15 mouse cellular contexts compared by ENCODE assay signal in the genomic region with DNA sequence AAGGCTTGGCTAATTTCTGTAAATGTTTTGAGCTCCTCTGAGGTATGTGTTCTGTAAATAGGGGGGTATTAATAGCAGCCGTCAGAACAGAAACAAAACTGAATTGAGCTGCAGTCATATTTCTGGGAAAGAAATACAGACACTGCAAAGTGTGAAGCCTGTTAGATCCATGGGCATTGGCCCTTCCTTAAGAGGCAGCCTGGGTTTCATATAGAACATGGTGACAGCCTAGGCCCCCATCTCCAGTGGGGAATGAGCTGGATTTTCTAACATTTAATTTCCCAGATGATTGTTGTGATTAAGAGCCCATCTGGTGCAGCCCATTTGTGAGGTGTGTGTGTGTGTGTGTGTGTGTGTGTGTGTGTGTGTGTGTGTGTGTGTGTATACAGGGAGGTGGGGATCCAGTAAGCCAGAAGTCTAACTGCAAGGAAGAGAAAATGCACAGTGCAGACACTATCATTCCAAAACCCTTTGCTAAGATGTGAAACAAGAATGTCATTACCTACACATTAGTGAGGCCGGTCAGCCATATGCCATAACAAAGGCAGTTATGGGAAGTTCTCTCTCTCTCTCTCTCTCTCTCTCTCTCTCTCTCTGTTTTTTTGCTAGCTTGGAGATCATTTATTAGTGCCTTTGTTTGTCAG.
DNase-seq lines count a peak whose midpoint lies in the region; ATAC-seq and TF ChIP-seq lines count a peak whose summit lies in the region.
"Had no signal": no experiment of that assay in that cellular context is flagged by ENCODE, and none has a peak within 500 bp of the region (broad histone marks: within the 10 kb centered on the region; RNA-seq: fewer than 3 reads in every experiment).

No protein-coding gene starts in this region.

- H3K9me3 ChIP-seq in lung, postnatal 0 days (ENCODE audit: low read length) = no peaks in the 10 kb centered on the region
- H3K9me3 ChIP-seq in embryonic facial prominence, embryonic 14.5 days (ENCODE audit: control insufficient read depth, low read length) = no peaks in the 10 kb centered on the region
- H3K9me3 ChIP-seq in hindbrain, embryonic 15.5 days = no peaks in the 10 kb centered on the region
- no peaks in the 10 kb centered on the region for H3K9me3 ChIP-seq in neural tube, embryonic 13.5 days
- H3K9me3 ChIP-seq: intestine, embryonic 15.5 days; liver, embryonic 15.5 days had no signal

- no peak for TF ChIP-seq CTCF in lung, postnatal 0 days (IDR thresholded peaks at IDR 0.05)
- TF ChIP-seq CTCF in lung, adult 2 months (IDR thresholded peaks at IDR 0.05; ENCODE audit: insufficient read depth, low read length) = no peak

- no peak for ATAC-seq in lung, postnatal 0 days
- no peak for ATAC-seq in embryonic facial prominence, embryonic 14.5 days (ENCODE audit: low read depth)
- no peak for ATAC-seq in hindbrain, embryonic 15.5 days (ENCODE audit: low FRiP score, low read depth)
- ATAC-seq in neural tube, embryonic 13.5 days (ENCODE audit: low read depth) = peak; percentile 74
- ATAC-seq: CD4-positive, CD25-positive, alpha-beta regulatory T cell, adult 4 months; intestine, embryonic 15.5 days had no signal

- no peaks in the 10 kb centered on the region for H3K4me1 ChIP-seq in lung, postnatal 0 days (ENCODE audit: insufficient read depth, low read depth, low read length)
- peaks cover 2% of the 10 kb centered on the region for H3K4me1 ChIP-seq in lung, adult 2 months (ENCODE audit: control insufficient read depth, insufficient read depth, low read length)
- H3K4me1 ChIP-seq in embryonic facial prominence, embryonic 14.5 days (ENCODE audit: control insufficient read depth, insufficient read depth, low read length) = peaks cover 12% of the 10 kb centered on the region
- peaks cover 20% of the 10 kb centered on the region for H3K4me1 ChIP-seq in hindbrain, embryonic 15.5 days (replicated peaks)
- peaks cover 27% of the 10 kb centered on the region for H3K4me1 ChIP-seq in neural tube, embryonic 13.5 days (replicated peaks)
- H3K4me1 ChIP-seq: intestine, embryonic 15.5 days; liver, embryonic 15.5 days had no signal

- H3K4me3 ChIP-seq in lung, postnatal 0 days (ENCODE audit: low read depth, low read length) = no peak overlapping the region
- no peak overlapping the region for H3K4me3 ChIP-seq in lung, adult 2 months (replicated peaks; ENCODE audit: extremely low read depth, low read depth, low read length)
- H3K4me3 ChIP-seq in embryonic facial prominence, embryonic 14.5 days (ENCODE audit: low read depth, low read length) = no peak overlapping the region
- H3K4me3 ChIP-seq in hindbrain, embryonic 15.5 days = no peak overlapping the region
- H3K4me3 ChIP-seq in neural tube, embryonic 13.5 days = no peak overlapping the region
- H3K4me3 ChIP-seq: heart, adult 2 months; intestine, embryonic 15.5 days; layer of hippocampus, adult 2 months; liver, embryonic 15.5 days had no signal

- DNase-seq in lung, postnatal 0 days (ENCODE audit: low spot score) = peak; percentile 8
- DNase-seq in lung, adult 2 months = no peak
- DNase-seq in embryonic facial prominence, embryonic 14.5 days (ENCODE audit: low spot score) = no peak
- DNase-seq in left cerebral cortex, adult 9 months (ENCODE audit: low spot score in 2 of 2) = no peak
- DNase-seq in ovary, adult 18-20 months (ENCODE audit: low spot score) = no peak
- DNase-seq: adrenal gland, adult 2 months; cerebellum, adult 8-10 months; embryo, embryonic 11 days; heart, adult 2 months had no signal

- no peak overlapping the region for H3K4me2 ChIP-seq in lung, postnatal 0 days (replicated peaks; ENCODE audit: low read depth, low read length)
- H3K4me2 ChIP-seq in embryonic facial prominence, embryonic 14.5 days (ENCODE audit: low read depth, low read length) = no peak overlapping the region
- H3K4me2 ChIP-seq in hindbrain, embryonic 15.5 days = no peak overlapping the region
- no peak overlapping the region for H3K4me2 ChIP-seq in neural tube, embryonic 13.5 days
- H3K4me2 ChIP-seq: intestine, embryonic 15.5 days; liver, embryonic 15.5 days had no signal

- TF ChIP-seq POLR2A in lung, adult 2 months (IDR thresholded peaks at IDR 0.05; ENCODE audit: borderline replicate concordance, extremely low read depth, low read depth, low read length) = no peak

- H3K36me3 ChIP-seq in lung, postnatal 0 days (ENCODE audit: insufficient read depth, low read length) = no peaks in the 10 kb centered on the region
- H3K36me3 ChIP-seq in embryonic facial prominence, embryonic 14.5 days (ENCODE audit: control insufficient read depth, insufficient read depth, low read length) = peaks cover 4% of the 10 kb centered on the region; the same call in 1 of the 2 replicates
- H3K36me3 ChIP-seq in hindbrain, embryonic 15.5 days = no peaks in the 10 kb centered on the region
- no peaks in the 10 kb centered on the region for H3K36me3 ChIP-seq in neural tube, embryonic 13.5 days
- H3K36me3 ChIP-seq: intestine, embryonic 15.5 days; liver, embryonic 15.5 days had no signal

- WGBS in lung, postnatal 0 days = 61% methylated on average over 2 of the region's 2 CpGs
- 69% methylated on average over 2 of the region's 2 CpGs for WGBS in lung, adult 2 months
- WGBS in embryonic facial prominence, embryonic 14.5 days = 60% methylated on average over 2 of the region's 2 CpGs
- WGBS in hindbrain, embryonic 15.5 days = 53% methylated on average over 2 of the region's 2 CpGs
- 58% methylated on average over 2 of the region's 2 CpGs for WGBS in neural tube, embryonic 13.5 days

- H3K9ac ChIP-seq in lung, postnatal 0 days (replicated peaks; ENCODE audit: low read depth) = no peak overlapping the region
- H3K9ac ChIP-seq in embryonic facial prominence, embryonic 14.5 days (ENCODE audit: low read depth, low read length) = no peak overlapping the region
- H3K9ac ChIP-seq in hindbrain, embryonic 15.5 days = no peak overlapping the region
- H3K9ac ChIP-seq in neural tube, embryonic 13.5 days = no peak overlapping the region
- H3K9ac ChIP-seq: intestine, embryonic 15.5 days; liver, embryonic 15.5 days had no signal

- no peak overlapping the region for H3K27ac ChIP-seq in lung, postnatal 0 days (ENCODE audit: low read length)
- H3K27ac ChIP-seq in embryonic facial prominence, embryonic 14.5 days (replicated peaks; ENCODE audit: low read depth, low read length) = peak overlapping the region; percentile 1
- peak overlapping the region; percentile 64 for H3K27ac ChIP-seq in hindbrain, embryonic 15.5 days (replicated peaks)
- H3K27ac ChIP-seq in neural tube, embryonic 13.5 days (replicated peaks) = peak overlapping the region; percentile 77
- H3K27ac ChIP-seq: heart, adult 2 months; intestine, embryonic 15.5 days; layer of hippocampus, adult 2 months; liver, embryonic 15.5 days had no signal

- no peaks in the 10 kb centered on the region for H3K27me3 ChIP-seq in lung, postnatal 0 days (replicated peaks; ENCODE audit: insufficient read depth, low read length)
- no peaks in the 10 kb centered on the region for H3K27me3 ChIP-seq in embryonic facial prominence, embryonic 14.5 days (replicated peaks; ENCODE audit: control insufficient read depth, insufficient read depth, low read length)
- H3K27me3 ChIP-seq in hindbrain, embryonic 15.5 days = no peaks in the 10 kb centered on the region
- H3K27me3 ChIP-seq in neural tube, embryonic 13.5 days = no peaks in the 10 kb centered on the region
- H3K27me3 ChIP-seq: intestine, embryonic 15.5 days; liver, embryonic 15.5 days had no signal

- no peak for TF ChIP-seq EP300 in lung, postnatal 0 days (IDR thresholded peaks at IDR 0.05)
